Mouse (Mus musculus) erythroid progenitor cell, adult 5-6 weeks (primary cell): Measurements from ENCODE around the gene 1700014D04Rik. TPM values are rescaled to one million over a fixed set of nuclear protein-coding genes. Genes with fewer than 3 reads are reported as not detected.
"Not testable (repeated sequence)": the region's sequence is repeated elsewhere in the genome, so short reads cannot be mapped to it uniquely, and the experiment has no call there.

Experiments used
- ATAC-seq: replicated peaks from 2 replicates; pipeline ENCODE4 v1.8.0; 2016; ENCODE audit warnings: moderate number of reproducible peaks, mild to moderate bottlenecking, moderate TSS enrichment, inconsistent platforms; ENCODE audit not compliant: poor library complexity, low FRiP score, severe bottlenecking
- total RNA-seq, 2 experiments: library from RNA; stranded (forward) in 1 of 2; stranded (reverse) in 1 of 2; fragments of 150-400 nt in 1 of 2; fragments of 186-747, 209-891 nt in 1 of 2; gene quantifications; 2 replicates each; pipeline versions ENCODE4 v1.2.3 to v1.2.4; 2015 to 2017; ENCODE audit warnings: low replicate concordance in 2 of 2

The 1700014D04Rik gene
- total RNA-seq, 2 experiments from 2014 or later = 2.9 TPM; not detected in 1

DNA sequence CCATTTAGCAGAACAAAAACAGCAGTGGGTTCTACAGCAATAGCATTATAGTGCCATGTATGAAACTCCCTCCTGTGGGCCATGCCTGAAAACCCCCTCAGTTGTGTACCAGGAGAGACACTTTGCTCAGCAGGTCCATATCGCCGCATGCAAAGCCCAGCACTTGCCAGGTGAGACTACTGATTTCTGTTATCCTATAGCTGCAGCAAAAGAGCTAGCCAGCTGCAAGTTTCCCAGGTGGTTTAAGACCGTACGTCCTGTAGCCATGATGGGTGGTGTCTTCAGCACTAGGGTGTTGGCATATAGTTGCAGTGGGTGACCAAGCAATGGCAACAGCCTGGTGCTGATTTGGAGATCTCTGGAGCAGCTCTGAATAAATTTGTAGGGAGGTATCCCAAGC is 7.2 kb downstream of the 1700014D04Rik start:
- ATAC-seq = peak; percentile 69

DNA sequence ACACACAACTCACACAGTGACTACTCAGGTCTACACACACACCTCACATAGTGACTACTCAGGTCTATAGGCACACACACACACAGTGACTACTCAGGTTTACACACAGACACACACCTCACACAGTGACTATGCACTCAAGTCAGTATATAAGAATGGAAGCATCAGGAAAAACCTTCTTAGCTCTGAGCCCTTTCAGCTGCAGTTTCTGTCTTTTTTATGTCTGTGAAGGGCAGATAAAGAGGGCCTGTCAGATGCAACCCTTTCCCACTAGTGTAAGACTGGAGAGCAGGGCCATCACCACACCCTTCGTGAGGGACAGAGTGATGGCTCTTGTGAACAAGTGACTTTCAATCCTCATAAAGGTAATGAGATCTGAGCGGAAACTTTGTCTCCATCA is 8.1 kb downstream of the 1700014D04Rik start:
- ATAC-seq = peak; percentile 77

- ATAC-seq = peak; percentile 22
Measured at GRCm38 (mm10) chr13:59735190-59735589, 11.4 kb downstream of the 1700014D04Rik start.

DNA sequence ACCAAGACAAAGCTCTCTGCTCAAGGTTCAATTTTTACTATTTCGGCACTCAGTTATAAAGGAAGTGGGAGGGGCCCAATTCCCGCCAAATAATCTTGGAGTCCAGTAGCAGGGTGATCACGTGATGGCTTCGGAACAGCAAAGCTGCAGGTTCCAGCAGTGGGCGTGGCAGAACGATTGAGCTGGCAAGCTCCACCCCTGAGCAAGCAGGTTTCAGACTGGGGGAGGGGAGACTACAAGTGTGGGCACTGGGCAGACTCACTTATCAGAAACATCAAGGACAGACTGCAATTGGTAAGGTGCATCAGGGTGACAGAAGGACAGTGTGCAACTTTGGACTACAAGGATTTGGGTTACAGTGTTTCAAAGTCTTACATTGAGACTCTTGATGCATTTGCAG is 12.2 kb downstream of the 1700014D04Rik start:
- ATAC-seq = not testable (repeated sequence)

- ATAC-seq = no peak
Measured at GRCm38 (mm10) chr13:59733936-59734335, 12.6 kb downstream of the 1700014D04Rik start.

- no peak for ATAC-seq
Measured at GRCm38 (mm10) chr13:59731652-59732051, 14.9 kb downstream of the 1700014D04Rik start, which contains the start of gene Spata31d1d. TSS of gene Spata31d1d (minus strand) at chr13:59731752.

- ATAC-seq = peak; percentile 84
Measured at GRCm38 (mm10) chr13:59728378-59729093, 18.0 kb downstream of the 1700014D04Rik start.

DNA sequence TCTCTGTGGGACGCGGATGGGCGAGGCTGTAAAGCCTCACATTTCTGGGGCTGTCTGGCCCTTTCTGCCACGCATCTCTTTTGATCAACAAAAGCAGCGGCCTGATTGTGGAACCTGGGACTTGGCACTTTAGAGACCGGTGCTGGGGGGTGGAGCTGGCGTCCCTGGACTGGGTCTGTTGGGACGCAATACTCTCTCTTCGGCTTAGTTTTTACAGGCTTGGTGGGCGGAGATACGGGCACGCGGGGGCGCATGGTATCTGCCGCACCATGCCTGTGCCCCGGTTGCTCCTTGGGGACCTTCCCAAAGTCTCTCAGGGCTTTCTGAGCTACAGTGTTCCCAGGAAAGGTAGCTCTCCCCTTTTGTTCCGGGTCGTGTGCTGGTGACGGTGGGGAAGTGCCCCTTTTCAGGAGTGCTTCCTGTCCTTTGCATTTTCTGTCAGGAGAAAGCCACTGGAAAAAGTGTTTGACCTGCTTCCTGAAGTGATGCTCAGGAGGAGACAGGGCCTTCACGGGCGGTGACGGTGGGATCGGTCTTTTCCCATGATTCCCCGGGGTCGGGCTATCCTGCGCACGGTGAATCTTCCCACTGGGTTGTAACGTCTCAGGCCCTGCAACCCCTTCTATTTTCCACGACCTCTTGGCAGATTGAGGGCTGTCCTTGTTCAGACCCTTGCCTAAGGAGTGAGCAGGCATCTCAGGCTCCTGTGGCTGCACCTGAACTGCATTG is 20.2 kb downstream of the 1700014D04Rik start:
- ATAC-seq = no peak

- not testable (repeated sequence) for ATAC-seq
Measured at GRCm38 (mm10) chr13:59722089-59722488, 24.5 kb downstream of the 1700014D04Rik start.

DNA sequence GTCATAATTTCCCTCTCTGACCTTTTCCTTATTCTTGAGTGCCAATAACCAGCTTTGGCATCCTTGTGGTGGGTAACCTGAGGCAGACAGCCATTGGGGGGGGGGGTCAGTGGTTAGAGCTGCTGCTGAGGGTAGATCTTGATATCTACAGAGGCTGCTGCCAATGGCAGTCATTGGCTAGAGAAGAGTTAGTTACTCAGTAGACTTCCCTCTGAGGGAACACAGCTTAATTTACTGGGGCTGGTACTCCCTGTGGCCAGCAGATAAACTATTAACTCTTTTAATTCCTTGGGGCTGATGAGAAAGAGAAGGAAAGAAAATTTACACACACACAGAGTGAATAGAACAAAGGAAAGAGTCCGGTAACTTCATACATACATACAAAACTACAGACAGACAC is 27.1 kb downstream of the 1700014D04Rik start:
- no peak for ATAC-seq

DNA sequence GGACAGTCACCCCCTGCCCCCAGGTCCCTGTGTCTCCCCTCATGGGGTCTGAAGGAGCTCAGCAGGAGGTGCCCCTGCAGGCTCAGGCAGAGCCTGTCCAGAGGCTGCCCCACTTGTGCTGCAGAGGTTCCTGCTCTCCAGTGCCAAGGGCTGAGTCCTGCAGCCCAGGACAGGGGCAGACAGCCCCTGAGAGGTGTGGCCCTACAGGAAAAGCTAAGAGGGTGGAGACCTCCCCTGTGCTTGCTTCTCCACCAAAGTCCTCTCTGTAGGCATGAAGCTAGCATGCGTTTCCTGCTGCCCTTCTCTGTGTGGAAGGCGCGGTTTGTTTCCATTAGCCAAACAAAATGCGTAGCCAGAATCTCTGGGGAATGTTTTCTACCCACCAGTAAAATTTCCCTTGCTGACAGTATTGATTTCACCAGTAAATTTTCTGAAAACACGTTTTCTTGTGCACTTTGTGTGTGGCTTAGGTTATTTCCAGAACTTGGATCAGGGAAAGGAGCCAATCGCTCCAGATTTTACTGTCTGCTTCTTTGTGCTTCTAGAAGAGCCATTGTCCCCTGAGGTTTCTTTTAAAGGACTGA is 27.6 kb downstream of the 1700014D04Rik start:
- ATAC-seq = not testable (repeated sequence)

DNA sequence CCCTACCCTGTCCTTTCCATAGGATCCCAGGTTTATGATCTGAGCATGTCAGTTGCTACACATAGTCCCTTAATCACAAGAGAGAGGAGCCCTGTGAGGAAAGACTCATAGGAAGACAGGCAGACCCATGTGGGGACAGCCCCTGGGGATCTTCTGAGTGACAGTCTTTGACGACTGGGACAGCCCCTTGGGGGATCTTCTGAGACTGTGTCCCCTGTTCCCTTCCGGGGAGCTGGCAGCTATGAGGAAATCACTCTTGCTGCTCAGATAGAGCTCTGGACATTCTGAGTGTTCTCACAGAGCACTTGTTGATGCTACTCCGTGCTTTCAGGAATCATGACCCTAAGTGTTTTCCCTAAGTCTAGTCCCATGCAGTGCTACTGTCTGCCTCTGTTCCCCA is 32.8 kb downstream of the 1700014D04Rik start:
- no peak for ATAC-seq

DNA sequence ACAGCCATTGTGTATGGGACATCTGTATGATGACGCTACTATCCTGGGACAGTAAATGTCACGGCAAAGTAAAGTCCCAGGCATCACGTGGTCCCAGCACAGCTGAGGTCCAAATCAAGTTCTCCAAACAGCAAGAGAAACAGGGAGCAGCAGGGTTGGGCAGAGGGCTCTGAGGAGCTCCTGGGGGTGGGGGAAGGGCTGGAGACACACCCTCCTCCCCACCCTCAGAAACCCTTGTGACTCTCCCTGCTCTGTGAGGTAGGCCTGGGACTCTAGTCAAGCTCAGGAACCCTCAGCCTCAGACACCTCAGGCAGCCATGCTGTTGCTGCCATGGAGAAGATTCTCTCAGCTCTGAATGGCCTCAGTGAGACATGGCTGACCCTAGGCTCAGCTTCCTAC is 34.6 kb downstream of the 1700014D04Rik start, which contains the start of gene Spata31d1b:
Gene Spata31d1b (plus strand): TSS at position 301 of the 400 bp plus-strand sequence.
- ATAC-seq = not testable (repeated sequence)

GRCm38 (mm10) chr13:59710230-59710629 is 36.3 kb downstream of the 1700014D04Rik start, which contains the start of gene Spata31d1a:
TSS of gene Spata31d1a (minus strand) at chr13:59710330.
- no peak for ATAC-seq

DNA sequence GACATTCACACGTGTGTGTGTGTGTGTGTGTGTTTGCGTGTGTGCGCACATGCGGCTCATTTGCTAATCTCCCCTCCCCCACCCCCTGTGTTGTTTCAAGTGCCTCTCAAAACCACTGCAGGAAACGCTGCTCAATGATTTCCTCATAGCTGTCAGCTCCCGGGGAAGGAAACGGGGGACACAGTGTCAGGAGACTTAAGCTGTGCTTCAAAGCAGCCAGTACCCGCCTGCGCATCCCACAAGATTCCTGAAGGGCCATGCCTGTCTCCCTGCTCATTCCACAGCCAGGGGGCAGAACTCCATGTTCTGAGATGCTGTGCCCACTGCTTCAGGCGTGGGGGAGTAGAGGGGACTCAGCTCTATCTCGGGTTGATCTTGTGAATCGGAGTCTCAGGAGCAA is 42.0 kb downstream of the 1700014D04Rik start:
- ATAC-seq = no peak

GRCm38 (mm10) chr13:59703514-59703913 is 43.0 kb downstream of the 1700014D04Rik start:
- no peak for ATAC-seq

- ATAC-seq = 0 out of 2 replicates have a peak, but pooled peaks have one; percentile 18
Measured at GRCm38 (mm10) chr13:59700137-59700536, 46.4 kb downstream of the 1700014D04Rik start.

GRCm38 (mm10) chr13:59699131-59699530 is 47.4 kb downstream of the 1700014D04Rik start:
- no peak for ATAC-seq

GRCm38 (mm10) chr13:59695781-59696180 is 50.8 kb downstream of the 1700014D04Rik start:
- no peak for ATAC-seq

- ATAC-seq = no peak
Measured at GRCm38 (mm10) chr13:59694008-59694407, 52.5 kb downstream of the 1700014D04Rik start, which contains the start of gene 4921517D22Rik. TSS of gene 4921517D22Rik (minus strand) at chr13:59694108.
